Mouse (Mus musculus) kidney, embryonic 15.5 days (tissue): ENCODE measurements around the gene Ubqln4. TPM values are rescaled to one million over a fixed set of nuclear protein-coding genes. Genes with fewer than 3 reads are reported as not detected.

Experiments used
- ATAC-seq: fragments of 200-750 bp; cut with Nextera tagmentation; replicated peaks from 2 replicates; pipeline ENCODE4 v1.8.0; 2017; ENCODE audit warnings: moderate TSS enrichment; ENCODE audit not compliant: low FRiP score
- H3K27ac ChIP-seq: fragments of 300-500 bp; sonication (generic); 2 replicates; pipeline ENCODE4 v1.5.1; 2015; ENCODE audit warnings: mild to moderate bottlenecking, inconsistent platforms
- H3K27me3 ChIP-seq: fragments of 300-500 bp; sonication (generic); 2 replicates; pipeline ENCODE4 v1.6.1; 2015; ENCODE audit warnings: inconsistent platforms
- H3K36me3 ChIP-seq: fragments of 300-500 bp; sonication (generic); 2 replicates; pipeline ENCODE4 v1.6.1; 2015; ENCODE audit warnings: inconsistent platforms
- H3K4me1 ChIP-seq: fragments of 300-500 bp; sonication (generic); 2 replicates; pipeline ENCODE4 v1.6.1; 2015; ENCODE audit warnings: inconsistent platforms
- H3K4me2 ChIP-seq: fragments of 300-500 bp; sonication (generic); 2 replicates; pipeline ENCODE4 v1.6.1; 2015; ENCODE audit warnings: moderate library complexity, mild to moderate bottlenecking, inconsistent platforms
- H3K4me3 ChIP-seq: fragments of 300-500 bp; sonication (generic); replicated peaks from 2 replicates; pipeline ENCODE4 v1.5.1; 2015; ENCODE audit warnings: mild to moderate bottlenecking, inconsistent platforms
- H3K9ac ChIP-seq: fragments of 300-500 bp; sonication (generic); 2 replicates; pipeline ENCODE4 v1.6.1; 2015; ENCODE audit warnings: mild to moderate bottlenecking, inconsistent platforms
- H3K9me3 ChIP-seq: fragments of 300-500 bp; sonication (generic); replicated peaks from 2 replicates; pipeline ENCODE4 v1.6.1; 2016; ENCODE audit warnings: inconsistent platforms
- WGBS: fragments of 180-500 bp; shearing (Covaris S2); methylation state at CpG from one replicate; pipeline ENCODE4 v1.1.7; 2015; ENCODE audit warnings: mixed read lengths; 5-methylcytosine and 5-hydroxymethylcytosine counted together
- microRNA counts: library from miRNA; unstranded; fragments of <30 nt; microRNA quantifications from one replicate; lab custom pipeline; 2016
- microRNA-seq: library from miRNA; unstranded; fragments of <30 nt; microRNA quantifications from one replicate; pipeline ENCODE4, GENCODE M21; 2016
- polyA plus RNA-seq: library from polyadenylated mRNA; unstranded; fragments of >200 nt; fragmentation: Nextera tagmentation; extraction: Ambion mirVana; gene quantifications from 2 replicates; pipeline ENCODE4 v1.2.1, GENCODE M21; 2015

Gene Ubqln4
- polyA plus RNA-seq, 1 experiment from 2014 or later: 57.9 TPM

GRCm38 (mm10) chr3:88616951-88617500 is 63.5 kb downstream of the Ubqln4 start:
- Histone ChIP-seq H3K9me3 (no peaks in the 10 kb centered on the region), H3K27ac (peak overlapping the region; percentile 34; the same call in 1 of the 2 replicates), H3K27me3 (no peaks in the 10 kb centered on the region), H3K9ac (peak overlapping the region; percentile 26; the same call in 1 of the 2 replicates), H3K4me3 (peak overlapping the region; percentile 19; the same call in 1 of the 2 replicates), H3K36me3 (no peaks in the 10 kb centered on the region), H3K4me2 (no peak overlapping the region), H3K4me1 (peaks cover 49% of the 10 kb centered on the region)
- ATAC-seq: no peak
- 76% methylated on average over 3 of the region's 3 CpGs for WGBS

- Histone ChIP-seq H3K36me3 (no peaks in the 10 kb centered on the region), H3K4me1 (peaks cover 53% of the 10 kb centered on the region), H3K27me3 (no peaks in the 10 kb centered on the region), H3K4me2 (no peak overlapping the region), H3K9ac (no peak overlapping the region), H3K9me3 (no peaks in the 10 kb centered on the region), H3K4me3 (no peak overlapping the region), H3K27ac (no peak overlapping the region)
- ATAC-seq: no peak
- WGBS: 52% methylated on average over 8 of the region's 8 CpGs
Observed at GRCm38 (mm10) chr3:88618074-88618871, 64.7 kb downstream of the Ubqln4 start.

MicroRNA genes within 50 kb of the gene (microRNA counts, 519-probe panel; counts per million panel counts)
- 31.7 counts per million for microRNA mmu-miR-1905 (lab: Ali Mortazavi, UCI)

Small RNA genes lying within 50 kb of the gene (microRNA-seq; reads per million reads assigned to microRNA genes)
- not detected for gene Mir1905

Other genes starting within 250 kb of the Ubqln4 start
- 226 and 234 TPM in 2 replicates for gene Glmp, start 228.7 kb upstream of the Ubqln4 start, polyA plus RNA-seq
- gene Tmem79, start 217.6 kb upstream of the Ubqln4 start, polyA plus RNA-seq: 5.2 and 6.6 TPM in 2 replicates
- 56.3 and 63.1 TPM in 2 replicates for gene Smg5, start 217.5 kb upstream of the Ubqln4 start, polyA plus RNA-seq
- gene Paqr6, start 189.2 kb upstream of the Ubqln4 start, polyA plus RNA-seq: 11.9 and 14.5 TPM in 2 replicates
- gene Bglap3, start 181.0 kb upstream of the Ubqln4 start, polyA plus RNA-seq: 0.39 and 0.48 TPM in 2 replicates
- gene Bglap2, start 175.1 kb upstream of the Ubqln4 start, polyA plus RNA-seq: 3.4 TPM in 1 of 2 replicates, not detected in the other
- 5.6 TPM in 1 of 2 replicates, not detected in the other for gene Bglap, start 169.3 kb upstream of the Ubqln4 start, polyA plus RNA-seq
- 152 TPM in 2 replicates for gene Pmf1, start 143.4 kb upstream of the Ubqln4 start, polyA plus RNA-seq
- gene Slc25a44, start 128.6 kb upstream of the Ubqln4 start, polyA plus RNA-seq: 17.5 and 17.6 TPM in 2 replicates
- gene Sema4a, start 92.6 kb upstream of the Ubqln4 start, polyA plus RNA-seq: 14.0 and 14.7 TPM in 2 replicates
- 89.2 and 92.0 TPM in 2 replicates for gene Lmna, start 43.8 kb upstream of the Ubqln4 start, polyA plus RNA-seq
- 20.9 and 22.0 TPM in 2 replicates for gene Mex3a, start 21.4 kb upstream of the Ubqln4 start, polyA plus RNA-seq
- gene Rab25, start 5.5 kb upstream of the Ubqln4 start, polyA plus RNA-seq: 15.1 and 17.4 TPM in 2 replicates
- 167 and 173 TPM in 2 replicates for gene Lamtor2, start 684 bp upstream of the Ubqln4 start, polyA plus RNA-seq
- 300 and 318 TPM in 2 replicates for gene Ssr2, start 22.1 kb downstream of the Ubqln4 start, polyA plus RNA-seq
- 99.8 and 104 TPM in 2 replicates for gene Arhgef2, start 52.2 kb downstream of the Ubqln4 start, polyA plus RNA-seq
- gene Rxfp4, start 99.4 kb downstream of the Ubqln4 start, polyA plus RNA-seq: not detected in 2 replicates
- 95.1 and 102 TPM in 2 replicates for gene Khdc4, start 132.0 kb downstream of the Ubqln4 start, polyA plus RNA-seq
- gene Rit1, start 163.1 kb downstream of the Ubqln4 start, polyA plus RNA-seq: 46.7 and 50.4 TPM in 2 replicates
- 13.1 and 16.2 TPM in 2 replicates for gene Syt11, start 221.4 kb downstream of the Ubqln4 start, polyA plus RNA-seq